Mouse (Mus musculus): Measurements from ENCODE around the gene Mnd1. TPM values are rescaled to one million over a fixed set of nuclear protein-coding genes. Genes with fewer than 3 reads are reported as not detected.

Gene Mnd1
- polyA plus RNA-seq, 1 experiment from 2014 or later, result 11.5 TPM

DNA sequence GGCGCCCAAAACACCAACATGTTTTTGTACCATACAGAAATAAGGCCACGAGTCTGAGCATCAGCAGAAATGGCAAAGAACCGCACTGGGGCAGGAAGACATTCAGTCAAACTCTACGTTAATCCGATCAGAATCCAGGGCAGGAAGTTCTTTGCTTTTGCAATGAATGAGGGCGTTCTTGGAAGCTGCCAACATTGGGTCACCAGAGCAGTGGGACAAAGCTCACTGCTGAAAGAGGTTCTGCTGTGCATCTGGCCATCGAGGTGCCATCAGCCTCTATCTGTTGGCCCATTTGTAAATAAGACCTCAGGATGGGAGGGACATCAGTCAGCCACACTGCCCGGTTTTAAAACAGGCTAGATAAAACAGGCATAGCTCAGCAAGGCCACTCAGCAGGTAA lies 25.5 kb upstream of the Mnd1 start:
- H3K4me3 ChIP-seq, result no peak overlapping the region
- no peak overlapping the region for H3K27ac ChIP-seq
- H3K36me3 ChIP-seq, result no peaks in the 10 kb centered on the region
- 45% methylated on average over 8 of the region's 8 CpGs for WGBS
- no peaks in the 10 kb centered on the region for H3K27me3 ChIP-seq
- no peak overlapping the region for H3K4me2 ChIP-seq
- no peaks in the 10 kb centered on the region for H3K4me1 ChIP-seq (replicated peaks)
- no peak overlapping the region for H3K9ac ChIP-seq
- ATAC-seq (replicated peaks; ENCODE audit: insufficient number of reproducible peaks, insufficient read depth, low FRiP score, low read depth), result no peak
- H3K9me3 ChIP-seq (replicated peaks), result no peaks in the 10 kb centered on the region

- H3K4me1 ChIP-seq (replicated peaks), result no peaks in the 10 kb centered on the region
- no peaks in the 10 kb centered on the region for H3K36me3 ChIP-seq
- ATAC-seq (replicated peaks; ENCODE audit: insufficient number of reproducible peaks, insufficient read depth, low FRiP score, low read depth), result no peak
- no peak overlapping the region for H3K27ac ChIP-seq
- WGBS, result 75% methylated on average over 2 of the region's 2 CpGs
- H3K4me3 ChIP-seq, result no peak overlapping the region
- H3K27me3 ChIP-seq, result no peaks in the 10 kb centered on the region
- no peak overlapping the region for H3K4me2 ChIP-seq
- H3K9me3 ChIP-seq (replicated peaks), result no peaks in the 10 kb centered on the region
- no peak overlapping the region for H3K9ac ChIP-seq
Measured at GRCm38 (mm10) chr3:84180304-84180703, 24.7 kb upstream of the Mnd1 start.

- Histone ChIP-seq H3K27ac (no peak overlapping the region), H3K4me3 (no peak overlapping the region), H3K9me3 (replicated peaks) (no peaks in the 10 kb centered on the region), H3K36me3 (no peaks in the 10 kb centered on the region), H3K4me1 (replicated peaks) (no peaks in the 10 kb centered on the region), H3K4me2 (no peak overlapping the region), H3K27me3 (no peaks in the 10 kb centered on the region), H3K9ac (no peak overlapping the region)
- no peak for ATAC-seq (replicated peaks; ENCODE audit: insufficient number of reproducible peaks, insufficient read depth, low FRiP score, low read depth)
- 58% methylated on average over 2 of the region's 2 CpGs for WGBS
Measured at GRCm38 (mm10) chr3:84177834-84178233, 22.2 kb upstream of the Mnd1 start.

DNA sequence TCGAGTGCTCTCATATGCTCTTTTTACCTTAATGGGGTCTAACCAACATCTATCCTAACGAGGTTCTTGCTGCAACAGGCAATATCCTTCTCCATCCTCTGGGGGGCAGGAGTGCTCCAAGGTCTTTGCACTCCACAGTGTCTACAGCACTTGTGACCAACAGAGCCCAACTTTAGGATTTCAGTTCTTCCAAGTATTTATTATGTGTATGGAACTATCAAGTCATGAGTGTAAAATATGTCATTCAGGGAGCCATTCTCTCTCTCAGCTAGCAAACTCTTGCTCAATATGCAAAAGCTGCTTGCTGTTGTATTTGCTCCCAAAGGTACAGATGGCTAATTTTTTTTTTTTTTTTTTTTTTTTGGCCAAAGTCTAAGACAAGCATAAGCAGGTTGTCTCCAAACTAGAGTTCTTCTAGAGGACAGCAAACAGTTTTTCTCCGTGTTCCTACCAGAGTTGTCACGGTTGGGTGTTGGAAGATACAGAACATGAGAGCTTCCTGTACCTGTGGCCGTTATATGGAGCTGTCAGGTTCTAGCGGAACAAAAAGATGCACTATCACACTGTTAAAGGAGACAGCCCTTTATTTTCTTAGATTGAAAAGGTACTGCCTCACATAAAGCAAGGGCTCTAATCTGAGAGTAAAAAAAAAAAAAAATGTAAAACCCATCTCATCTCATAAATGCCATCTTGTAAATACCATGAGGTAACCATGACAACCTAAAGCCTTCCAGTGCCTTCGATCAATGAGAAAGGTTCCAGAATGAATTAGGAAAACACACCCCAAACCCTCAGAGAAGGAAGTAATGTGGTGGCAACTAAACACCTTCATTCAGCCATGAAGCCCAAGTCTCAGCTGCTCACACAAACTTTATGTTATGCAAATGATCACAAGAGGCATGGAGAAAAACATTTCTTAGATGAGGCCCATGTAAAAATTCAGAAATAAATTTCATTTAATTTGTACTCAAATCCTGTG lies 20.0 kb upstream of the Mnd1 start:
- no peaks in the 10 kb centered on the region for H3K36me3 ChIP-seq
- no peaks in the 10 kb centered on the region for H3K9me3 ChIP-seq (replicated peaks)
- WGBS, result 52% methylated on average over 7 of the region's 7 CpGs
- no peaks in the 10 kb centered on the region for H3K27me3 ChIP-seq
- no peak overlapping the region for H3K4me3 ChIP-seq
- no peak for ATAC-seq (replicated peaks; ENCODE audit: insufficient number of reproducible peaks, insufficient read depth, low FRiP score, low read depth)
- H3K9ac ChIP-seq, result no peak overlapping the region
- no peak overlapping the region for H3K4me2 ChIP-seq
- H3K4me1 ChIP-seq (replicated peaks), result no peaks in the 10 kb centered on the region
- no peak overlapping the region for H3K27ac ChIP-seq

- no peaks in the 10 kb centered on the region for H3K9me3 ChIP-seq (replicated peaks)
Measured at GRCm38 (mm10) chr3:84173581-84174154, 18.1 kb upstream of the Mnd1 start, which contains the start of gene Gm6525. TSS of gene Gm6525 (plus strand) at chr3:84174104.

DNA sequence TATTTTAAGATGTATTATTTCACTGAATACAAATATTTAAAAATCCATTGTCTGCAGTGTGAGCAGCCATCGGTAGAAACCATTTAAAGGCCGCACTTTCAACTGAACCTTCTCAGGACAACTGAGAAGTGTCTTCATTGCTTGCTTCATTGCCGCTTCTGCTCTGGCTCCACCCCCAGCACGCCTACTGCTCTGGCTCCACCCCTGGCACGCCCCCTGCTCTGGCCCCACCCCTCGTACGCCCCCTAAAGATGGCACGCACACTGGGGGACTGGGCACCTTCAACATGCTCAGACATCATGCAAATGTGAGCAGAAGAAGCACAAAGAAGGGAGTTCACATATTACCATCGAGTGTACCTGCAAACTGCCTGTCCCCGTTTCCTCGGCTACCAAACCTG lies 16.8 kb upstream of the Mnd1 start:
- no peaks in the 10 kb centered on the region for H3K9me3 ChIP-seq (replicated peaks)
- H3K4me1 ChIP-seq (replicated peaks), result no peaks in the 10 kb centered on the region
- ATAC-seq (replicated peaks; ENCODE audit: insufficient number of reproducible peaks, insufficient read depth, low FRiP score, low read depth), result no peak
- no peak overlapping the region for H3K9ac ChIP-seq
- no peak overlapping the region for H3K27ac ChIP-seq
- H3K4me2 ChIP-seq, result no peak overlapping the region
- no peaks in the 10 kb centered on the region for H3K27me3 ChIP-seq
- no peak overlapping the region for H3K4me3 ChIP-seq
- no peaks in the 10 kb centered on the region for H3K36me3 ChIP-seq
- 37% methylated on average over 11 of the region's 11 CpGs for WGBS

More at GRCm38 (mm10) chr3:84173581-84174154, 18.1 kb upstream of the Mnd1 start, which contains the start of gene Gm6525:
- ATAC-seq (replicated peaks; ENCODE audit: insufficient number of reproducible peaks, insufficient read depth, low FRiP score, low read depth), result no peak
- 80% methylated on average over 11 of the region's 11 CpGs for WGBS
- H3K36me3 ChIP-seq, result no peaks in the 10 kb centered on the region
- H3K27ac ChIP-seq, result no peak within 1 kb of the TSS
- H3K27me3 ChIP-seq, result no peaks in the 10 kb centered on the region
- H3K4me3 ChIP-seq, result no peak within 1 kb of the TSS
- no peaks in the 10 kb centered on the region for H3K4me1 ChIP-seq (replicated peaks)
- no peak within 1 kb of the TSS for H3K4me2 ChIP-seq
- no peak within 1 kb of the TSS for H3K9ac ChIP-seq

DNA sequence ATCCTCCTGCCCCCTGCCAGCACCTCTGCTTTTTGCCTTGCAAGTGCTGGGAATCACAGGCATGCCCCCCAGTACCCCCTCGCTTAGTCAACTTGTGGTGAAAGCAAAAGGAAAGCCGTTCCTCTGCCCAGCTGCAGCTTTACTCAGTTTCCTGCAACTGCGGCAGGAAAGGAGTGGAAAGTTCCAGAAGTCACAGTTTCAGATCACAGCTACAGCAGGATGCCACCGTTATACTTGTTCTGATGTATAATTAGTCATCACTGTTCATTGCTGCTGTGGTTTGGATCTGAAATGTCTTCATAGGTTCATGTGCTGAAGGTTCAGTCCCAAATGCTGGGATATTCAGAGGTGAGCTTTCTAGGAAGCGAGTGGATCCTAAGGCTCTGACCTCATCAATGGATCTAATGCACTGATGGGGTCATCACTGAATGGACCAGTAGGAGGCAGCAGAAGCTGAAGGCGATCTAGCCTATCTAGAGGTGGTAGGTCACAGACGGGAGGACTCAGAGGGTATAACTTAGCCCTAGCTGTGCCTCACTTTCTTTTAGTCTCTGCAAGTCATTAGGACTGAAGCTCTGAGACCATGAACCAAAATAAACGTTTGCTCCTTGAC lies 13.9 kb upstream of the Mnd1 start:
- Histone ChIP-seq H3K4me2 (no peak overlapping the region), H3K27ac (no peak overlapping the region), H3K36me3 (peaks cover 5% of the 10 kb centered on the region; the same call in 1 of the 2 replicates), H3K9ac (no peak overlapping the region), H3K4me1 (replicated peaks) (no peaks in the 10 kb centered on the region), H3K9me3 (replicated peaks) (no peaks in the 10 kb centered on the region), H3K27me3 (no peaks in the 10 kb centered on the region), H3K4me3 (no peak overlapping the region)
- ATAC-seq (replicated peaks; ENCODE audit: insufficient number of reproducible peaks, insufficient read depth, low FRiP score, low read depth), result no peak
- WGBS, result 67% methylated on average over 8 of the region's 8 CpGs

DNA sequence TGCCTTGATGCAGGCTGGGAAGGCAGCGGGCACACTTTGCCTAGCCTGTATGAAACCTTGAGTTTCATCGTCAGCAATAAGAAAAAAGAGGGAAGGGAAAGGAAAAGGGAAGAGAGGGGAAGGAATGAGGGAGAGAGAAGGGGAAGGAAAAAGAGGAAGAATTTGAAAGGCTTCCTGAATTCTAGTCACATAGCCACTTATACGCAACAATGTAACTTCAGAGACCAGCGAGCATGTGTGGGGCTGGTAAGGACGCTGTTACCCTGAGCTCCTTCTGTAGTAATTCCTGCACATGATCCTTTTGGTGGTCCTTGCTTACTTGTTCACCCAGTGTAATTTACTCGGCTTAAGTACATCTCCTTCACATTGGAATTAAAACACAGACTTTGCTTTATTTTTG lies 13.4 kb upstream of the Mnd1 start:
- no peak overlapping the region for H3K4me2 ChIP-seq

GRCm38 (mm10) chr3:84166073-84166472 lies 10.5 kb upstream of the Mnd1 start:
- Histone ChIP-seq H3K27ac (no peak overlapping the region), H3K9me3 (replicated peaks) (no peaks in the 10 kb centered on the region), H3K4me3 (no peak overlapping the region), H3K9ac (no peak overlapping the region), H3K36me3 (peaks cover 5% of the 10 kb centered on the region; the same call in 1 of the 2 replicates), H3K27me3 (no peaks in the 10 kb centered on the region), H3K4me2 (no peak overlapping the region), H3K4me1 (replicated peaks) (no peaks in the 10 kb centered on the region)
- no peak for ATAC-seq (replicated peaks; ENCODE audit: insufficient number of reproducible peaks, insufficient read depth, low FRiP score, low read depth)
- WGBS, result 82% methylated on average over 5 of the region's 5 CpGs

More for the DNA sequence above, 13.4 kb upstream of the Mnd1 start:
- H3K36me3 ChIP-seq, result peaks cover 5% of the 10 kb centered on the region; the same call in 1 of the 2 replicates
- H3K27me3 ChIP-seq, result no peaks in the 10 kb centered on the region
- no peak overlapping the region for H3K27ac ChIP-seq
- no peak overlapping the region for H3K9ac ChIP-seq
- no peaks in the 10 kb centered on the region for H3K9me3 ChIP-seq (replicated peaks)
- 84% methylated on average over 6 of the region's 6 CpGs for WGBS
- H3K4me1 ChIP-seq (replicated peaks), result no peaks in the 10 kb centered on the region
- H3K4me3 ChIP-seq, result no peak overlapping the region
- ATAC-seq (replicated peaks; ENCODE audit: insufficient number of reproducible peaks, insufficient read depth, low FRiP score, low read depth), result no peak

DNA sequence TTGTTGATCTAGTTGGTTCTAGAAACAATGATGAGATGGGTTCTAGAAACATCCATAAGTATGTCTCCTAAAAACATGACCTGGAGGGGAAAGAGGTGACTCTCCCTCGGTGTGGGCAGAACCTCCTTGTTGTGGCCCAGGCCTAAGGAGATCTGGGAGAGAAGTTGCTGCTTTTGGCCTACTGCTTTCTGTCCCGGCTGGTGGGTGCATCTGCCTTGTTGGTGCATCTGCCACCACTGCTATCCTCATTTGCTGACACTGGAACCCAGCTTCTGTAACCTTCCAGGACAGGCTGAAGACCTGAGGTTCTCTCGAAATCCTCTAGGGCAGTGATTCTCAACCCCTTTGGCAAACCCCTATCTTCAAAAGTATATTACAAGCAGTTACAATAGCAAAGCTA lies 9.8 kb upstream of the Mnd1 start:
- no peak overlapping the region for H3K9ac ChIP-seq
- H3K27me3 ChIP-seq, result no peaks in the 10 kb centered on the region
- H3K4me2 ChIP-seq, result no peak overlapping the region
- no peaks in the 10 kb centered on the region for H3K4me1 ChIP-seq (replicated peaks)
- H3K36me3 ChIP-seq, result peaks cover 5% of the 10 kb centered on the region; the same call in 1 of the 2 replicates
- H3K9me3 ChIP-seq (replicated peaks), result no peaks in the 10 kb centered on the region
- H3K4me3 ChIP-seq, result no peak overlapping the region
- ATAC-seq (replicated peaks; ENCODE audit: insufficient number of reproducible peaks, insufficient read depth, low FRiP score, low read depth), result no peak
- no peak overlapping the region for H3K27ac ChIP-seq
- 86% methylated on average over 3 of the region's 3 CpGs for WGBS

DNA sequence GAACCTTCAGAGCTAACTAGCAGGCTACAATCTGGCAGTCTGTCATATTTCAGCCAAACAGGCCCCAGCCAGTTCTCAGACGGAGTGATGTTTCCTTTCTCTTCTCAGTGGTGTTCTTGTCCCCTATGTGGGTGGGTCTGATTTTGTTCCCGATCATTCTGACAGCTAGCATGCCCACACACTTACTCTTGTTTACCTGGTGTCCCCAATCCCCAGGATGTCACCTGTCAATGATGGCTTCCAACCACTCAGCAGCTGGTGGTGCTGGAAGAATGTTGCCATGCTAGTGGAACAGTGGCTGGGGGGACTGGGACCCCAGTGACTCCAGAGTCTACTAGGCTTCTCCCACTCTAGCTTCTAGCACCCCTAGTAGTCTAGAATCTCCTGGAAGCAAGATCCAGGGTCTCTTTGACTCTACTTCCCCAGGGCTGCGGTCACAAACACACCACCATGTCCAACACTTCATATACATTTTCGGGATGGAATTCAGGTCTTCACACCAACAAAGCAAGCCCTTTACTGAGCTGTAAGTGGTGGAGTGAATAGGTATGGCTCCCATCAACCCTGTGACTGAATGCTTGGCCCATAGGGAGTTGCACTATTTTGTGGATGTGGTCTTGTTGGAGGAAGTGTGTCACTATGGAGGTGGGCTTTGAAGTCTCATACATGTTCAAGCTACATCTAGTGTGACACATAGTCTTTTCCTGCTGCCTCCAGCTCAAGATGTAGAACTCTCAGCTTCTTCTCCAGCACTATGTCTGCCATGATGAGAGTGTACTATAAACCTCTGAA lies 2.2 kb upstream of the Mnd1 start:
- no peak for ATAC-seq (replicated peaks; ENCODE audit: insufficient number of reproducible peaks, insufficient read depth, low FRiP score, low read depth)
- Histone ChIP-seq H3K4me2 (no peak overlapping the region), H3K9me3 (replicated peaks) (no peaks in the 10 kb centered on the region), H3K27me3 (no peaks in the 10 kb centered on the region), H3K9ac (no peak overlapping the region), H3K4me1 (replicated peaks) (peaks cover 7% of the 10 kb centered on the region), H3K4me3 (no peak overlapping the region), H3K36me3 (no peaks in the 10 kb centered on the region), H3K27ac (no peak overlapping the region)
- WGBS, result 77% methylated on average over 4 of the region's 4 CpGs
